Mouse (Mus musculus) ES-Bruce4 (cell line): ENCODE measurements around the gene Trmt2b.

Experiments used
- CTCF ChIP-seq: IDR thresholded peaks from one replicate; pipeline ENCODE4 v1.8.1; 2011; ENCODE audit warnings: low read depth, low read length
- EP300 ChIP-seq: IDR thresholded peaks from 2 replicates; pipeline ENCODE4 v1.6.1; 2011; ENCODE audit warnings: low read depth, low read length; ENCODE audit not compliant: insufficient read depth
- POLR2A ChIP-seq: IDR thresholded peaks from one replicate; pipeline ENCODE4 v1.8.1; 2011; ENCODE audit warnings: low read length; ENCODE audit not compliant: insufficient read depth

GRCm38 (mm10) chrX:134280531-134280930 lies 3.7 kb upstream of the Trmt2b start:
- TF ChIP-seq EP300, result no peak
- TF ChIP-seq CTCF, result no peak
- no peak for TF ChIP-seq POLR2A
